Mouse (Mus musculus) liver, embryonic 14.5 days (tissue): Measurements from ENCODE around the gene Cep97. TPM values are rescaled to one million over a fixed set of nuclear protein-coding genes. Genes with fewer than 3 reads are reported as not detected.

Experiments
- ATAC-seq: fragments of 200-750 bp; cut with Nextera tagmentation; 2 replicates; pipeline ENCODE4 v1.8.0; 2017; ENCODE audit warnings: moderate number of reproducible peaks, mild to moderate bottlenecking, moderate library complexity; ENCODE audit not compliant: insufficient read depth
- DNase-seq, 3 experiments: peaks; one replicate each; pipeline ENCODE4 v3.0.0-alpha.2; 2012 to 2013; ENCODE audit warnings: low read depth in 3 of 3, low spot score in 3 of 3
- H3K27ac ChIP-seq: fragments of 300-500 bp; sonication (generic); 2 replicates; pipeline ENCODE4 v1.5.1; 2014; ENCODE audit warnings: moderate library complexity, mild to moderate bottlenecking, control low read depth, inconsistent platforms
- H3K27me3 ChIP-seq: fragments of 300-500 bp; sonication (generic); 2 replicates; pipeline ENCODE4 v1.6.1; 2014; ENCODE audit warnings: mild to moderate bottlenecking, low read length, moderate library complexity; ENCODE audit not compliant: control insufficient read depth, insufficient read depth
- H3K36me3 ChIP-seq: fragments of 300-500 bp; sonication (generic); replicated peaks from 2 replicates; pipeline ENCODE4 v1.6.1; 2014; ENCODE audit warnings: low read depth; ENCODE audit not compliant: control insufficient read depth, insufficient read depth
- H3K4me1 ChIP-seq, 2 experiments: fragments of 200-500 bp in 1 of 2; fragments of 300-500 bp in 1 of 2; sonication (generic) in 1 of 2; replicated peaks; 2 replicates each; pipeline ENCODE4 v1.6.1; 2012 to 2014; ENCODE audit warnings: antibody characterized with exemption in 1 of 2, inconsistent platforms in 1 of 2, low read length in 1 of 2; ENCODE audit not compliant: control insufficient read depth in 2 of 2, insufficient read depth in 2 of 2
- H3K4me2 ChIP-seq: fragments of 300-500 bp; sonication (generic); 2 replicates; pipeline ENCODE4 v1.6.1; 2014; ENCODE audit warnings: low read depth, mild to moderate bottlenecking, control low read depth, moderate library complexity
- H3K4me3 ChIP-seq, 2 experiments: fragments of 200-500 bp in 1 of 2; fragments of 300-500 bp in 1 of 2; sonication (generic) in 1 of 2; 2 replicates each; pipeline ENCODE4 v1.5.1; 2012 to 2014; ENCODE audit warnings: low read depth in 2 of 2, low read length in 2 of 2, mild to moderate bottlenecking in 2 of 2, control low read depth in 1 of 2, inconsistent platforms in 1 of 2, moderate library complexity in 1 of 2; ENCODE audit not compliant: insufficient read depth in 1 of 2
- H3K9ac ChIP-seq: fragments of 300-500 bp; sonication (generic); replicated peaks from 2 replicates; pipeline ENCODE4 v1.6.1; 2014; ENCODE audit warnings: mild to moderate bottlenecking, control low read depth, moderate library complexity
- H3K9me3 ChIP-seq: fragments of 300-500 bp; sonication (generic); 2 replicates; pipeline ENCODE4 v1.6.1; 2016; ENCODE audit warnings: low read length, mixed read lengths; ENCODE audit not compliant: control insufficient read depth
- CTCF ChIP-seq: IDR thresholded peaks from 2 replicates; pipeline ENCODE4 v1.5.1; 2016; ENCODE audit warnings: antibody characterized with exemption, low read depth, control low read depth
- EP300 ChIP-seq: IDR thresholded peaks from 2 replicates; pipeline ENCODE4 v1.6.1; 2016; ENCODE audit warnings: antibody characterized with exemption, low read depth
- WGBS: fragments of 180-500 bp; shearing (Covaris S2); extraction: QIAGEN DNeasy Blood & Tissue Kit; methylation state at CpG from one replicate; pipeline ENCODE4 v1.1.7; 2014; ENCODE audit not compliant: insufficient replicate concordance; 5-methylcytosine and 5-hydroxymethylcytosine counted together
- polyA plus RNA-seq, 2 experiments: library from polyadenylated mRNA; depleted of rRNA in 1 of 2; stranded (reverse) in 1 of 2; unstranded in 1 of 2; fragments of >200 nt; fragmentation: Nextera tagmentation in 1 of 2; extraction: Ambion mirVana in 1 of 2; gene quantifications; 2 replicates each; pipeline versions ENCODE4 v1.2.1 to v1.2.3; 2012 to 2014

The Cep97 gene
- polyA plus RNA-seq, 2 experiments, result 2.0 to 5.4 TPM

GRCm38 (mm10) chr16:55858465-55858864 lies 76.2 kb downstream of the Cep97 start:
- WGBS, result 70% methylated on average over 6 of the region's 6 CpGs
- peak in 2 of 3 experiments; percentile 7 to 36 for DNase-seq
- no peak overlapping the region for H3K4me3 ChIP-seq
- H3K9ac ChIP-seq, result no peak overlapping the region
- no peaks in the 10 kb centered on the region for H3K9me3 ChIP-seq
- H3K27ac ChIP-seq, result no peak overlapping the region
- no peaks in the 10 kb centered on the region for H3K27me3 ChIP-seq
- TF ChIP-seq EP300, result no peak
- TF ChIP-seq CTCF, result peak; percentile 78
- no peaks in the 10 kb centered on the region for H3K4me1 ChIP-seq
- H3K36me3 ChIP-seq, result no peaks in the 10 kb centered on the region
- no peak overlapping the region for H3K4me2 ChIP-seq
- no peak for ATAC-seq

- no peaks in the 10 kb centered on the region for H3K36me3 ChIP-seq
- no peaks in the 10 kb centered on the region for H3K27me3 ChIP-seq
- DNase-seq, result peak; percentile 37 to 49 (median 47)
- no peak overlapping the region for H3K27ac ChIP-seq
- WGBS, result 51% methylated on average over 19 of the region's 19 CpGs
- H3K4me2 ChIP-seq, result no peak overlapping the region
- no peaks in the 10 kb centered on the region for H3K4me1 ChIP-seq
- no peak for ATAC-seq
- no peaks in the 10 kb centered on the region for H3K9me3 ChIP-seq
- no peak overlapping the region for H3K4me3 ChIP-seq
- TF ChIP-seq EP300 (no peak), CTCF (peak; percentile 79)
- H3K9ac ChIP-seq, result no peak overlapping the region
These were observed 81.5 kb downstream of the Cep97 start for GRCm38 (mm10) chr16:55852943-55853727.

GRCm38 (mm10) chr16:55852515-55852914 lies 82.1 kb downstream of the Cep97 start:
- H3K9me3 ChIP-seq, result no peaks in the 10 kb centered on the region
- H3K36me3 ChIP-seq, result no peaks in the 10 kb centered on the region
- H3K27me3 ChIP-seq, result no peaks in the 10 kb centered on the region
- H3K4me2 ChIP-seq, result no peak overlapping the region
- H3K4me3 ChIP-seq, result no peak overlapping the region
- WGBS, result 66% methylated on average over 4 of the region's 4 CpGs
- H3K9ac ChIP-seq, result no peak overlapping the region
- ATAC-seq, result no peak
- H3K4me1 ChIP-seq, result no peaks in the 10 kb centered on the region
- no peak overlapping the region for H3K27ac ChIP-seq
- TF ChIP-seq EP300, result no peak
- TF ChIP-seq CTCF, result no peak
- DNase-seq, result no peak

- Histone ChIP-seq H3K4me1 (no peaks in the 10 kb centered on the region), H3K27me3 (no peaks in the 10 kb centered on the region), H3K27ac (no peak overlapping the region), H3K4me2 (no peak overlapping the region), H3K4me3 (no peak overlapping the region), H3K9ac (no peak overlapping the region), H3K9me3 (no peaks in the 10 kb centered on the region), H3K36me3 (no peaks in the 10 kb centered on the region)
- TF ChIP-seq EP300 (no peak), CTCF (no peak)
- ATAC-seq (no peak), DNase-seq (no peak)
- 83% methylated on average over 3 of the region's 3 CpGs for WGBS
These were observed 84.2 kb downstream of the Cep97 start for GRCm38 (mm10) chr16:55850485-55850884.

Other genes with a start within 250 kb of the Cep97 start
- 2.1 and 2.4 TPM in 2 replicates for gene Nfkbiz, start 96.0 kb downstream of the Cep97 start, polyA plus RNA-seq (2012; rRNA removed)
- gene Nfkbiz, start 96.0 kb downstream of the Cep97 start, polyA plus RNA-seq (2014; fragmentation: Nextera tagmentation; extraction: Ambion mirVana), result 1.7 and 1.9 TPM in 2 replicates
- gene Nxpe3, start 39.6 kb downstream of the Cep97 start, polyA plus RNA-seq (2012; rRNA removed), result 0.62 and 0.83 TPM in 2 replicates
- gene Nxpe3, start 39.6 kb downstream of the Cep97 start, polyA plus RNA-seq (2014; fragmentation: Nextera tagmentation; extraction: Ambion mirVana), result 0.33 and 0.45 TPM in 2 replicates
- 155 and 464 TPM in 2 replicates for gene Rpl24, start 31.4 kb upstream of the Cep97 start, polyA plus RNA-seq (2012; rRNA removed)
- 477 and 499 TPM in 2 replicates for gene Rpl24, start 31.4 kb upstream of the Cep97 start, polyA plus RNA-seq (2014; fragmentation: Nextera tagmentation; extraction: Ambion mirVana)
- gene Zbtb11, start 39.0 kb upstream of the Cep97 start, polyA plus RNA-seq (2012; rRNA removed), result 3.1 and 5.1 TPM in 2 replicates
- gene Zbtb11, start 39.0 kb upstream of the Cep97 start, polyA plus RNA-seq (2014; fragmentation: Nextera tagmentation; extraction: Ambion mirVana), result 8.4 and 9.5 TPM in 2 replicates
- gene Pcnp, start 94.9 kb upstream of the Cep97 start, polyA plus RNA-seq (2012; rRNA removed), result 22.2 and 33.6 TPM in 2 replicates
- gene Pcnp, start 94.9 kb upstream of the Cep97 start, polyA plus RNA-seq (2014; fragmentation: Nextera tagmentation; extraction: Ambion mirVana), result 102 and 107 TPM in 2 replicates
- gene Trmt10c, start 103.0 kb upstream of the Cep97 start, polyA plus RNA-seq (2012; rRNA removed), result 3.2 and 6.1 TPM in 2 replicates
- 16.1 and 17.7 TPM in 2 replicates for gene Trmt10c, start 103.0 kb upstream of the Cep97 start, polyA plus RNA-seq (2014; fragmentation: Nextera tagmentation; extraction: Ambion mirVana)
- 6.9 and 8.7 TPM in 2 replicates for gene Senp7, start 113.5 kb upstream of the Cep97 start, polyA plus RNA-seq (2012; rRNA removed)
- 15.5 and 16.9 TPM in 2 replicates for gene Senp7, start 113.5 kb upstream of the Cep97 start, polyA plus RNA-seq (2014; fragmentation: Nextera tagmentation; extraction: Ambion mirVana)